Mouse (Mus musculus) neural tube, embryonic 12.5 days (tissue): ENCODE measurements at regions not wholly inside any gene's neighbourhood (a gene's known extent, or its start where the extent isn't known, plus 50 kb on each side); places are given as distances from the start of the nearest gene placed in this dataset.

ENCODE experiments used
- ATAC-seq: fragments of 200-750 bp; cut with Nextera tagmentation; 2 replicates; pipeline ENCODE4 v1.8.0; 2017; ENCODE audit warnings: low read depth, mild to moderate bottlenecking, moderate TSS enrichment, moderate library complexity; ENCODE audit not compliant: low FRiP score
- H3K27ac ChIP-seq: fragments of 300-500 bp; sonication (generic); 2 replicates; pipeline ENCODE4 v1.5.1; 2016
- H3K27me3 ChIP-seq: fragments of 300-500 bp; sonication (generic); replicated peaks from 2 replicates; pipeline ENCODE4 v1.6.1; 2016; ENCODE audit warnings: mild to moderate bottlenecking
- H3K36me3 ChIP-seq: fragments of 300-500 bp; sonication (generic); 2 replicates; pipeline ENCODE4 v1.6.1; 2016; ENCODE audit warnings: mild to moderate bottlenecking
- H3K4me1 ChIP-seq: fragments of 300-500 bp; sonication (generic); 2 replicates; pipeline ENCODE4 v1.6.1; 2016
- H3K4me2 ChIP-seq: fragments of 300-500 bp; sonication (generic); replicated peaks from 2 replicates; pipeline ENCODE4 v1.6.1; 2016; ENCODE audit warnings: mild to moderate bottlenecking
- H3K4me3 ChIP-seq: fragments of 300-500 bp; sonication (generic); 2 replicates; pipeline ENCODE4 v1.5.1; 2016
- H3K9ac ChIP-seq: fragments of 300-500 bp; sonication (generic); 2 replicates; pipeline ENCODE4 v1.6.1; 2016; ENCODE audit warnings: mild to moderate bottlenecking
- H3K9me3 ChIP-seq: fragments of 300-500 bp; sonication (generic); 2 replicates; pipeline ENCODE4 v1.6.1; 2016; ENCODE audit warnings: mild to moderate bottlenecking
- whole genome bisulfite sequencing: fragments of 180-500 bp; shearing (Covaris S2); methylation state at CpG from one replicate; pipeline ENCODE4 v1.1.7; 2016; 5-methylcytosine and 5-hydroxymethylcytosine counted together

DNA sequence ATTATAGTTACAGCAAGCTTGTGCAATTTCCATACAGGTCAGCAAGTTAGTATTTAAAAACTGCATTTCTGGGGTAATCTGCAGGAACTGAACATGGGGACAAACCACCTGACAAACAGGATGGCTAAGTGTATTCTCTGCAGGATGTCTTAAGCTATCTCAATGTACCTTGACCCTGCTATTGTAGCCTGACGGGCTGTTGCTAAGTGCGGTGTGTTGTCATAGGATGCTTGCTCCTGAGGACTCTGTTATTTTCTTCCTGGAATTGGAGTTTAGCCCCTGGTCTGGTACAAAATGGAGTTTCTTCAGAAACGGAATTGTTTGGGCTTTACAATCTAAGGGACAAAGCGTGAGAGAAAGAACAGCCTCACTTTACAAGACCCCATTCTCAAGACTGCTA is 161.4 kb upstream of the Ank start:
- H3K9me3 ChIP-seq: no peaks in the 10 kb centered on the region
- no peak overlapping the region for H3K9ac ChIP-seq
- H3K4me3 ChIP-seq: no peak overlapping the region
- WGBS: 94% methylated on average over 4 of the region's 4 CpGs
- ATAC-seq: no peak
- no peaks in the 10 kb centered on the region for H3K36me3 ChIP-seq
- H3K4me2 ChIP-seq: no peak overlapping the region
- no peaks in the 10 kb centered on the region for H3K27me3 ChIP-seq
- no peak overlapping the region for H3K27ac ChIP-seq
- no peaks in the 10 kb centered on the region for H3K4me1 ChIP-seq

DNA sequence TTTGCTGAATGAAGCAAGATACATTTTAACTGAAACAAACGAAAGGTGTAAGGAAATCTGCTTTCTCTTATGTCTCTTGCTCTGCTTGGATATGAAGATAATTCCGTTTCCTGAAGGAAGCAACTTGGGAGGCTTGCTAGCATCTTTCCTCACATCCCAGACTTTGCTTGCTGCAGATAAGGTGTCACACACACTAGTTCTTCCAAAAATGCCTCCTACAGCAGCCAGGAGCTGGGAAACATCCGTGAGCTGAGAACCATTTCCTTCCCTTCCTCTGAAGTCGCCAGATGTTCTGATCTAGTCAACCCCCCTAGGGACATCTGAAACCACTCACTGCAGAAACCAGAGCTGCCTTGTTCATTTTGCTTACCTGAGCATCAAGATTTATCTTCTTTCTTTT is 157.8 kb upstream of the Ank start:
- Histone ChIP-seq H3K27ac (no peak overlapping the region), H3K9ac (no peak overlapping the region), H3K4me2 (no peak overlapping the region), H3K4me1 (no peaks in the 10 kb centered on the region), H3K36me3 (no peaks in the 10 kb centered on the region), H3K27me3 (no peaks in the 10 kb centered on the region), H3K4me3 (no peak overlapping the region), H3K9me3 (no peaks in the 10 kb centered on the region)
- WGBS: 79% methylated on average over 4 of the region's 4 CpGs
- ATAC-seq: no peak

DNA sequence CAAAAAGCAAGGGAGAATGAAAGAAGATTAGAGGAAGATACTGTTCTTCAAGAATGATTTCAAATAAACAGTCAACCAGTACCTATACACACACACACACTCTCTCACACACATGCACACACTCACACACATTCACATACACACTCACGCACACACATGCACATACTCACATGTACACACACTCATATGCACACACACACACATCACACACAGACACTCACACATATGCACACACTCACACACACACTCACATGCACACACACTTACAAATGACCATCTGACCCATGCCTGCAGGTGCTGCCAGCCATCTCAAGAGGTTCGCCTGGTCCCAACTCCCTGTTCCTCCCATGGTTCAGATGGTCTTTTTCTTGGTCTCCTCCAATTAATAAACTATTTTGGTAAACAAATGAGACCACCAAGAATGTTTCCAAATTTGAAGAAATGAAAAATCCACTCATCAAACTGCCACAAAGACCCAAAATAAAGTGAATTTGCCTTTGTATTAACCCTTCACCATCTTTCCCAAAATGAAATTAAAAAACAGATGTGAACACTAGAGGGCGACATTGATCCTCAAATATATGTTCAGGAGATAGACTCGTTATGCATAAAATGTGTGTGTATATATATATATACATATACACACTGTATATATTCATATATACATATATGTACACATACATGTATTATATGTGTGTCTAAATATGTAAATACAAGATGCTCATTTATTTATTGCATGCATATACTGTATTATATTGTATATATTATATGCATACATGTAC is 150.3 kb upstream of the Ank start:
- Histone ChIP-seq H3K36me3 (no peaks in the 10 kb centered on the region), H3K27me3 (no peaks in the 10 kb centered on the region), H3K4me2 (no peak overlapping the region), H3K9me3 (no peaks in the 10 kb centered on the region), H3K9ac (no peak overlapping the region), H3K27ac (no peak overlapping the region), H3K4me1 (no peaks in the 10 kb centered on the region), H3K4me3 (no peak overlapping the region)
- 50% methylated on average over 4 of the region's 4 CpGs for WGBS
- no peak for ATAC-seq

DNA sequence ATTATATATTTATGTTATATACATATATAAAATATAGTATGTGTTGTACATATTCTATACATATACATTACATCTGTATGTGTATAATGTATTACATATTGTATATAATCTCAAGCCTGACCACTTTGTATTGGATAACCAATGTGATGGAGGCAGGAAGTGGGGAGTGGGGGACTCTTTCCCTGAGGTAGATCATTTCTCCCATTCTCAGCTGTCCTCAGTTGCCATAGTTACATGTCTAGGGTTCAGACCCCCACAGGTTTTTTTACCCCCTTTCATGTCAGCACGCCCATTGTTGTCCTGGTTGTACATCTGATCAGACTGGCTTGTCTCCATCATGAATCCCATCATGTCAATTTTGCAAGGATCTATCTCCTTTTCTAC is 149.7 kb upstream of the Ank start:
- H3K9me3 ChIP-seq: no peaks in the 10 kb centered on the region
- H3K4me1 ChIP-seq: no peaks in the 10 kb centered on the region
- H3K27me3 ChIP-seq: no peaks in the 10 kb centered on the region
- H3K9ac ChIP-seq: no peak overlapping the region
- H3K4me2 ChIP-seq: no peak overlapping the region
- WGBS: 80% methylated on average over 1 of the region's 1 CpGs
- H3K36me3 ChIP-seq: no peaks in the 10 kb centered on the region
- H3K27ac ChIP-seq: no peak overlapping the region
- ATAC-seq: peak; percentile 56; the same call in 1 of the 2 replicates
- H3K4me3 ChIP-seq: no peak overlapping the region

DNA sequence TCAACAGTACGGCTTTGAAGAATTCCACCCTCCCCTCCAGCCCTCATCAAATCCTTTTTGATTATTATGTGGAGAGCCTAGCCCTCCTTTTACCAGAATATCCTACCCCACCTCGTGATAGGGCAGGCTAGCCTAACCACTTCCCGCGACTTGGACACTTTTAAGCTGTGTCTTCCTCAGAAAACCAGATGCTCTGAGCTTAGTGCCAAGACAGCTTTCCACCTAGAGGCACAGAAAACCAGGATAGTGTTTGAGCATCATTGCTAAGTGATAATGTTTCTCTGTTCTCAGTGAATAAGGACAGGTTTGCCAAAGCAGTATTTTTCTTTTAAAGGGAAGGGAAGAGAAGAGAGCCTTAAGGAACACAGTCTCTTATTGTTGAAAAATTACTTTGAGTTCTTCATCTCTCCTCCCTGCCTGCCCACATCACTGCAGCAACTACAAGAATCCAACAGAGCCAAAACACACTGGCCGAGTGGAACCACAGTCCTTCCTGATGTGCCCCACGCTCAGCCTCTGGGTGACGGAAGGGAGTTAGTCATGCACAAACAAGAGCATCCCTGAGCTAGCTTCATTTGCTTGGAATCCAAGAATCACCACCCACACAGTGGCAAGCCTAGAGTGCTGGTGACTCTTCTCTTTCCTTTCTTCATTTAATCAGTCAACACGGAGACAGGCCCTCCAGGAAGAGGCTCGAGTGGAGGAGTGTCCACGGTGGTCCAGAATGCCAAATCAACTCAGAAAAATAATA is 144.4 kb upstream of the Ank start:
- no peaks in the 10 kb centered on the region for H3K36me3 ChIP-seq
- no peak overlapping the region for H3K9ac ChIP-seq
- H3K27me3 ChIP-seq: no peaks in the 10 kb centered on the region
- no peaks in the 10 kb centered on the region for H3K4me1 ChIP-seq
- no peak overlapping the region for H3K4me3 ChIP-seq
- H3K27ac ChIP-seq: no peak overlapping the region
- 84% methylated on average over 10 of the region's 10 CpGs for WGBS
- H3K4me2 ChIP-seq: no peak overlapping the region
- no peaks in the 10 kb centered on the region for H3K9me3 ChIP-seq
- ATAC-seq: no peak

DNA sequence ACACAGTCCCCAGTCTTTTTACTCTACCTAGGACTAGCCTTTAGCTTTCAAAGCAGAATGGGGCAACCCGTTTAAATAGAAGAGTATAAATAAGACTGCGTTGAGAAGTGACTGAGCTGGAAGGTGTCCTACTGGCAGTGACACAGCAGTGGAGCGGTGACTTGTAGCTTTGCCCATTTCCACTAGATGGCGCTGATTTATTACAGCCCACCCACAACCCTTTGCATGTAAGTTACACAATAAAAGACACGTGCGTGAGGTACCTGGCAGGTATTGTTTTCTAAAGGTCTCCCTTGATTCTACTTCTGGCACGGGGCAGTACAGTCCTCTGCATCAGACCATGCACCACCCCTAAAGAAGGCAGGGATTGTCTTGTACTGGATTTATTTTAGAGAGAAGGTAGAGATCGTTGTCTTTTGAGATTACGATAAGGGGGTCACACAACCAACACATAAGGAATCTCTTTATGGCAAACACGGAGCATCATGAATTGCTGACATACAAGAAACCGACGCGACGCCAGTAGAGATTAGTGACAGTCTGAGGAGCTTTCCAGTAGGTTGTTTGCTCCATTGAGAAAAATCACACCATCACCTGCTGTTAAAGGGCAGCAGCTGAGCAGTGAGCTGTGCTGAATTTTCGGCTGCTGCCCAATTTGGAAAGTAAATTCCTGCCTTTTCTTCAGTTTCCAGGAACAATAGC is 140.5 kb upstream of the Ank start:
- no peak overlapping the region for H3K9ac ChIP-seq
- no peaks in the 10 kb centered on the region for H3K4me1 ChIP-seq
- H3K9me3 ChIP-seq: no peaks in the 10 kb centered on the region
- no peaks in the 10 kb centered on the region for H3K27me3 ChIP-seq
- no peak overlapping the region for H3K27ac ChIP-seq
- H3K36me3 ChIP-seq: no peaks in the 10 kb centered on the region
- peak; percentile 91 for ATAC-seq
- no peak overlapping the region for H3K4me3 ChIP-seq
- no peak overlapping the region for H3K4me2 ChIP-seq
- 30% methylated on average over 15 of the region's 15 CpGs for WGBS

DNA sequence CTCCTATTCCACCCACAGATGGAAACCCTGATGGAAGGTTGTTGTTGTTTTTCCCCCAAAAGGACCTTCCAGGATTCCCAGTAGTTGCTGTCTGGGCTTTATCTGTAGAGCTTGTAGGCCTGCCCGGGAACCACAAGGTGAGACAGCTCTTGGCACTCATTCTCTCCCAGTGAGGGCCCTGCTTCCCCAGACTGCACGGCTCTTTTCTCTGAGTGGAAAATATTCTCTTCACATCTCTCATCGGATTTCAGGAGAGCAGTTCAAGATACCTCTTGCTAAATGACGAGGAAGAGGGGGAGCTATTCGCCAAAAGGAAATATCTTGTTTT is 140.0 kb upstream of the Ank start:
- ATAC-seq: no peak
- no peaks in the 10 kb centered on the region for H3K36me3 ChIP-seq
- H3K27me3 ChIP-seq: no peaks in the 10 kb centered on the region
- H3K9ac ChIP-seq: no peak overlapping the region
- no peaks in the 10 kb centered on the region for H3K9me3 ChIP-seq
- no peaks in the 10 kb centered on the region for H3K4me1 ChIP-seq
- no peak overlapping the region for H3K27ac ChIP-seq
- H3K4me3 ChIP-seq: no peak overlapping the region
- H3K4me2 ChIP-seq: no peak overlapping the region
- 87% methylated on average over 5 of the region's 5 CpGs for WGBS

DNA sequence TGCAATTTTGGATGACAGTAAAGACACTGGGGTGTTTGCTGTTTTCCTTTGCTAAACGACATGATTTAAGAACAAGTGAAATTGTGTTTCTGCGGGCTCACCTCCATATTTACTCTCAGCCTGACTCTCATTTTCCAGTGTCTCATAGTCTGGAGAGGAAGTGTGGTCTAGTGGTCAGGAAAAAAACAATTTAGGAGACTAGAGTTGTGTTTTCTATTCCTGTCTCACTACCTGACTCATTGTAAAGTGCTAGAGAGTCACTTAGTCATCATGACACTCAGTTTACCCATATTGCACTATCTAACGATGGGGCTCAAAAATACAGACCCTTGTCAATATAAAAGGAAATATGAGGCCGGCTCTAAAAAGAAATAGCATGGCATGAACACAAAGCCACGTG is 138.7 kb upstream of the Ank start:
- WGBS: 91% methylated on average over 5 of the region's 5 CpGs
- ATAC-seq: no peak
- H3K4me3 ChIP-seq: no peak overlapping the region
- no peaks in the 10 kb centered on the region for H3K36me3 ChIP-seq
- H3K4me2 ChIP-seq: no peak overlapping the region
- H3K27ac ChIP-seq: no peak overlapping the region
- no peaks in the 10 kb centered on the region for H3K27me3 ChIP-seq
- H3K9me3 ChIP-seq: no peaks in the 10 kb centered on the region
- no peaks in the 10 kb centered on the region for H3K4me1 ChIP-seq
- no peak overlapping the region for H3K9ac ChIP-seq

DNA sequence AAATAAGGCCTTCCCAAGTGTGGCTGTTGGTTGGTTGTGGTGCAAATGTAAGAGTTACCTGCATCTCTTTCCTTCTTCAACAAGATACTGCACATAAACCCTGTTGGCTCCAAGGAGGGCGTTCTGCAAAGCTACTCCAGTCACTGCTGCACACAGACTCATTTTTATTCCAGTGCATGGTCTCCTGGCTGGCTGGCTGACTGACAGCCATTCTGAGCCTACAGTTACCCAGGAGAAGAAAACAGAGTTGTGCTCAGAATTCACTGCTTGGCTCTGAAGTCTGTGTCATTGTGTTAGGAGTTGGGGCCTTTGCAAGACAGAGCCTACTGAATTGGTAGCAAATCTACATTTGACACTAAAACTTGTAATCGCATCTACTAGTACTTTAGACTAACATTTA is 138.0 kb upstream of the Ank start:
- no peaks in the 10 kb centered on the region for H3K4me1 ChIP-seq
- H3K9me3 ChIP-seq: no peaks in the 10 kb centered on the region
- no peak overlapping the region for H3K27ac ChIP-seq
- H3K9ac ChIP-seq: no peak overlapping the region
- H3K36me3 ChIP-seq: no peaks in the 10 kb centered on the region
- H3K27me3 ChIP-seq: no peaks in the 10 kb centered on the region
- H3K4me2 ChIP-seq: no peak overlapping the region
- no peak overlapping the region for H3K4me3 ChIP-seq
- WGBS: 88% methylated on average over 2 of the region's 2 CpGs
- no peak for ATAC-seq

DNA sequence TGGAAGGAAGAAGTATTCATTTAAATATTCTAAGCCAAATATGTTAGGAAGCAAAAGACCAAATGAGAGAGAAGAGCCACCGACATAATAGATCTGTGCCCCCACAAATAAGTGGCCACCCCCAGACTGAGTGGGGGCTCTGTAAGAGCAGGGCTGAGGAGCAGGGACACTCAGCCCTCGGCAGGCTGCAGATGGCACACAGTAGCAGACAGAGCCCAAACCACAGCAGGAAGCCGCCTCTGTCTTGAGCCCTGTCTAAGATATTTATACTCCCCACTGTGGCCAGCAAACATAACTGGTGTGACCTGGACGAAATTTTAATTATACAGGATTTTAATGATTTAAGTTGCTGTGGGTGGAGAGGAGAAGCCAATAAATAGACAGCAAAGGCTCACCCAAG is 126.4 kb upstream of the Ank start:
- no peak for ATAC-seq
- no peak overlapping the region for H3K4me2 ChIP-seq
- H3K27ac ChIP-seq: no peak overlapping the region
- no peaks in the 10 kb centered on the region for H3K9me3 ChIP-seq
- no peak overlapping the region for H3K4me3 ChIP-seq
- no peaks in the 10 kb centered on the region for H3K4me1 ChIP-seq
- H3K27me3 ChIP-seq: no peaks in the 10 kb centered on the region
- WGBS: 68% methylated on average over 4 of the region's 4 CpGs
- H3K36me3 ChIP-seq: no peaks in the 10 kb centered on the region
- no peak overlapping the region for H3K9ac ChIP-seq

DNA sequence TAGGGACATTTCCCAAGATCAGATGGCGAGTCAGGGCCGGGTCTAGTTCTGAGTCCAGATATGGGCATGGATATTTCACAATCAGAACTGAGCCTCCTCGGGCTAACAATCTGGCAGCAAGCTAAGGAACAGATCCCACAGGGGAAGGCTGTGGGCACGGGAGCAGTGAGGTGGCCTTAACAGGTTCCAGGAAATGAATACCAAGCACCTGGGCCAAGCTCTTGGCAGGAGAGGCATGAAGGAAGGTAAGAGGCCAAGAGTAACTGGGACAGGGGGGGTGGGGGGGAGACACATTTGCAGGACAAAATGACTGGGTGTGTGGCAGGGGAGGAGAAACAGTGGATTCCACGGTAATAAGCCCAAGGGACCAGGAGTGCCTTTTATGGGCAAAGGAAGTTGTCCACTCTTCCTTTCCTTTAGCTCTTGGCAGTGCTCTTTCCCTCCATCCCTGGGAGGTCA is 124.9 kb upstream of the Ank start:
- H3K27ac ChIP-seq: no peak overlapping the region
- ATAC-seq: no peak
- WGBS: 86% methylated on average over 5 of the region's 5 CpGs
- no peak overlapping the region for H3K9ac ChIP-seq
- no peaks in the 10 kb centered on the region for H3K27me3 ChIP-seq
- no peaks in the 10 kb centered on the region for H3K4me1 ChIP-seq
- no peaks in the 10 kb centered on the region for H3K36me3 ChIP-seq
- H3K9me3 ChIP-seq: no peaks in the 10 kb centered on the region
- no peak overlapping the region for H3K4me2 ChIP-seq
- no peak overlapping the region for H3K4me3 ChIP-seq

DNA sequence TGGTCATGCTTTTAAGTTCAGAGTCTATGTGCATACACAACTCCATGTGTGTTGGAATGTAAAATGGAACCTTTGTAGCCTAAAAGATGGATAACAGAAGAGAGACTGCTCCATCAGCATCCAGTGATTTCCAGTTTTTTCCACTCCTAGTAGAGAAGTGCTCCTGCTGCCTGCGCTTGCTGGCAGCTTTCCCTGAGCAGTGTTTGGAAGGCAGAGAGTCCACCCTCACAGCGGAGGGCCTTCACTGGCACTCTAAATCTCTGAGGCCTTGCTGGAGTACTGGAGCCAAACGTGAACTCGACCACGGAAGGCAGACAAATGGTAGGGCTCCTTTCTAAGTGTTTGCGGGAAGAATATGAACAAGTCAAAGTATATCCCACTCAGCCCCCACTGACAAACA is 108.0 kb upstream of the Ank start:
- Histone ChIP-seq H3K27me3 (no peaks in the 10 kb centered on the region), H3K4me3 (no peak overlapping the region), H3K36me3 (no peaks in the 10 kb centered on the region), H3K4me2 (no peak overlapping the region), H3K4me1 (no peaks in the 10 kb centered on the region), H3K9ac (no peak overlapping the region), H3K9me3 (no peaks in the 10 kb centered on the region), H3K27ac (no peak overlapping the region)
- 75% methylated on average over 6 of the region's 6 CpGs for WGBS
- ATAC-seq: no peak
